Mouse (Mus musculus): ENCODE data around the gene Cipc.

Cipc gene

DNA sequence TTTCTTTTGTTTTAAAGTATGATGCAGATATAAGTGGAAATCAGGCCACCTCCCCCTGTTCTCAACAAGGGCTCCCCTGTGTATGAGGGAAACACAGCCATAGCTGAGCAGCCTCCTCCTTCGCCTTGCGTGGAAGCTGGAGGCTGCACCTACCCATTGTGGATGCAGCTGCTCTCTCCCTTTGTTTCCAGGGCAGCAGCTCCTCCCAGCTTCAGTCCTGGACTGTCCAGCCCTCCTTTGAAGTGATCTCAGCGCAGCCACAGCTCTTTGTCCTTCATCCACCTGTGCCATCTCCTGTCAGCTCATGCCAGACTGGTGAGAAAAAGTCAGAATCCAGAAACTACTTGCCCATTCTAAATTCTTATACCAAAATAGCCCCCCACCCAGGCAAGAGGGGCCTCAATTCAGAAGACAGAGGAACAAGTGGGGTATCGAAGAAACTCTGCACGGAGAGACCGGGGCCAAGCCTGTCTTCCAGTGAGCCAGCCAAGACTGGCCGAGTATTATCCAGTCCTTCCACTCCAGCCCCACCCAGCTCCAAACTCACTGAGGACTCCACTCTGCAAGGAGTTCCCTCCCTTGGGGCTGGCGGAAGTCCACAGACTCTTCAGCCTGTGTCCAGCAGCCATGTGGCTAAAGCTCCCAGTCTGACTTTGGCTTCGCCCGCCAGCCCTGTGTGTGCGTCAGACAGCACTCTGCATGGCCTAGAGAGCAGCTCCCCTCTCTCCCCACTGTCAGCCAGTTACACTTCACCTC is 14.9 kb downstream of the Cipc start:
- no peak for DNase-seq

- DNase-seq: no peak
Observed at GRCm38 (mm10) chr12:86964278-86965057, 17.6 kb downstream of the Cipc start.

DNA sequence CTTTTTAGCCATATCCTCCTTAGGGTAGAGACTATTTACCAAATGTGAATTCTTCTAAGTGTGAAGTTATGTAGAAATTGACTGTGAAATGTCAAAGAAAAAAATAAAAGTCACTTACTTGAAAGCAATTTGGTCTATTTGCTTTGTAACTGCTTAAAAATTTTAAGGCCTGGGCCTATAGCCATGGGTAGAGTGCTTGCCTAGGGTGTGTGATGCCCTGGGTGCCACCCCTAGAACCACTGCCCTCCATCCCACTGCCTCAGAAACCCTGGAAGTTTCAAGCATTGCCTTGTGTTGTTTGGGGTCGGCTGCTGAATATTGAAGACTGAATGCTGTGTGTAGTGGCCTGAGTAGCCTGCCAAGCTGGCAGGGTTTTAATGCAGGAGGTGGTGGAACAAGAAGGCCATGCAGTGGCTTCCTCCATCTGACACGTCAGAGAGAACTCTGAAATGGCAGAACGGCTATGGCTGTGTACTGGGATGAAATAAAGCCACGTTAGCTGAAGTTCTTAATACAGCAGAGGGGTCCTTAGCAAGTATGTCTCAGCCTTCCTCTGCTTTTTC is 18.5 kb downstream of the Cipc start:
- DNase-seq: no peak

DNA sequence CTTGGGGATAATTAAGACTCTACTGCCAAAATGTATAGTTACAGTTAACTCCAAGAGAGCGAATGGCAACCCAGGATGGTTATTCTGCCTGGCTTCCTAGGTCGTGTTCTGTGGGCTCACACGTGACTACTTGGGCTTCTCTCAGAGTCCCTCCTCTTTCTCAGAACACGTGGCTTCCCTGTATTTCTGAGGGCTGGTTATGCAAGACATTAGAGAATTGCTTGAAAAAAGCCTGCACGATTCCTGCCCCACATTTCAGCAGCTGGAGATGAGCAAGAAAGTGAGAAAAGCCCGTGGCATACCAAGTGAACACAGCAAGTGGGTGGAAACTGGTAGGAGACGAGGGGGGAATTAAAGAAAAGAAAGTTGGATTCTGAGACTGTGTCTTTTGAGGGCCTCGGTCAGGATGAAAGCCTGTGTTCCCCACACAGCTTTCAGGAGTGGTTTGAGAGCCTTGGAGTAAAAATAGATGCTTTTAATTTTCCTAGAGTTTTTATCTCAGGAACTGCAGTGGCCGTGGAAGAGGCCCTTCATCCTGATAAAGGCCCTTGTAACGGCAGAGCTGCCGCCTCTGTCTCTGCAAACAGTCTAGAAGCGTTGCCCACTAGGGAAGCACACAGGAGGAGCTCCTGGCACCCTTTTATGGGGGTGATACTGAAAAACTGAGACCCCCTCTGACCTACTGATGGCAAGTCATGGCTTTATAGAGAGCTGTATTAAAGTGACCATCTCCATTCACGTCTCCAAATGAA is 21.8 kb downstream of the Cipc start:
- DNase-seq: no peak

GRCm38 (mm10) chr12:86969220-86969601 is 22.4 kb downstream of the Cipc start:
- DNase-seq: no peak

DNA sequence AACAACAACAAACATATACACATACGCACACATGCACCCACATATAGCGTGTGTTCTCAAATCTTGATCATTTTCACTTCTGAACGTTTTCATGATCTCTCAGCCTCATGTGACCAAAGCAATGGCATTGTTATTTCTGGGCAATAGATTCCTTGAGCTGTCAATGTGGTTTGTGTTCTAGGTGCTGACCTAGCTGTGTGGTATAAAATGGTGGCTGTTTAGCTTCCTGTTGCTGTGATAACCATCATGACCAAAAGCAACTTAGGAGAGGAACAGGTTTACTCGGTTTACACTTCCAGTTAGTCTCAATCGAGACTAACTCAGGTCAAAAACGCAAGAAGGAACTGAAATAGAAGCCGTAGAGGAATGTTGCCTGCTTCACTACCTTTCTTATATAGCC is 24.2 kb downstream of the Cipc start:
- no peak for DNase-seq

DNA sequence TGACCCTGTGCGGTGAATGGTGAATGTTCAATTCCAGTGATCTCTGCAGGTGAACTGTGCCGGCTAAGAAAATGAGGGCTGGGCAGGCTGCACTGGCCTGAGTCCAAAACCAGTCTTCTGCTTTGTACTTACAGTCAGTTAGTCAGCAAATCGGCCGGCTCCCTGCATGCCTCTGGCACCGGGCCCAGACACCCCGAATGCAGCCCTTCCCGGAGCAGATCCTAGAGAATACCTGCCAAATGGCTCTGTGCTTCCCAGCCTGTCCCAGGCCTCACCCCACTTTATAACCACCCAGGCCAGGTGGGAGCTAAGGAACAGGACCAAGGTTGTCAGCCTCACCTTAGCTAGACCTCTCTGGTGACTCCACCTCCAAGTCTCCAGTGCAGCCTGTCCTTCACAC is 26.4 kb downstream of the Cipc start:
- DNase-seq: peak; percentile 77

DNA sequence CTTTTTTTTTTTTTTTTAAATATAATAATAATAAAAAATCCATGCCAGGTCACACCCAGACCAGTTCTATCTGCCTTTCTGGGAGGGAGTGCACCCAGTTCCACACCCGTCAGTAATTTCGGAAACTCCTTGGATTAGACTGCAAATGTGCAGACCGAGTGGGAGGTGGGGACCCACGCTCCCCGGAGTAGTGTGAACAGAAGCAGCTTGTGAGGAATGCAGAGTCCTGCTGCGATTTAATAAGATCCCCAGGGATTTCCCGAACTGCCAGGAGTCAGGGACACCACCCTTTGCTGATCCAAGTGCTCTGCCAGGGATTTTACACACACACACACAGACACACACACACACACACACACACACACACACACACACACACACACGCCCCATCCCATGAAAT is 26.9 kb downstream of the Cipc start:
- DNase-seq: no peak

GRCm38 (mm10) chr12:86974387-86975288 is 27.8 kb downstream of the Cipc start:
- DNase-seq: peak; percentile 75

- no peak for DNase-seq
Observed at GRCm38 (mm10) chr12:86975761-86976160, 28.9 kb downstream of the Cipc start.

- DNase-seq: peak; percentile 5
Observed at GRCm38 (mm10) chr12:86976511-86977168, 29.8 kb downstream of the Cipc start.

DNA sequence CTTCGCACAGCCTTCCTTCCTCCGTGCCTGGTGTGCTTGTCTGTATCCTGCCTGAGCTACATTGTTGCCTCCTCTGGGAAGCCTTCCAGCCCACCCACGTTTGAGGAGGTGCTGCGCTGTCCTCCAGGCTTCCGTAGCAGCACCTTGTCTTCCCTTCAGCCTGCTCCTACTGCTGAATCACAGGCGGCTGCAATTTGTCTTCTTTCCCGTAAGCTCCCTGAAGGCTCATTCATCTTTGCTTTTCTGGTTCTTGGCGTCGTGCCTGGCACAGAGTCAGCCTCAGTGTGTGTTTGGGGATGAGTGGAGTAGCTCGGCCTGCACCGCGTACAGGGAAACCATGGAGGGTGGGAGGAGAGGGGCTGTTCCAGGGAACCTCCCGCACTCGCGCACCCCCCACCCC is 31.0 kb downstream of the Cipc start:
- peak; percentile 67 for DNase-seq

DNA sequence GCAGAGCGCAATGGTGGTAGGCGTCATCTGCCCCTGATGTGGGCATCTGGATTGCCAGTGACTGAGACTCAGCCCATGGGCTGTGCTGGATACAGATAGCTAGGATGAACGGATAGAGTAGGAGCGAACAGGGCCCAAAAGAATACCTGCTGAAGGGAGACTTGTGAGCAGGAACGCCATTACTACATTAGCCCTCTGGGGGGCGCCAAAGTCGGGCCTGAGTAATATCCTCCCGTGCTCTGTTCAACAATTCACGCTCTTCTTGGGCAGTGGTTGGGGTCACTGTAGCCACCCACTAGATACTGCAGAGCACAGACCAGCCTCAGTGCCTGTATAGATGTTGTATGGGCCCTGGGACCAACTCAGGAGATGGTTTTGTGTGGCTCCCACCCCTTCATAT is 34.3 kb downstream of the Cipc start:
- peak; percentile 57 for DNase-seq

DNA sequence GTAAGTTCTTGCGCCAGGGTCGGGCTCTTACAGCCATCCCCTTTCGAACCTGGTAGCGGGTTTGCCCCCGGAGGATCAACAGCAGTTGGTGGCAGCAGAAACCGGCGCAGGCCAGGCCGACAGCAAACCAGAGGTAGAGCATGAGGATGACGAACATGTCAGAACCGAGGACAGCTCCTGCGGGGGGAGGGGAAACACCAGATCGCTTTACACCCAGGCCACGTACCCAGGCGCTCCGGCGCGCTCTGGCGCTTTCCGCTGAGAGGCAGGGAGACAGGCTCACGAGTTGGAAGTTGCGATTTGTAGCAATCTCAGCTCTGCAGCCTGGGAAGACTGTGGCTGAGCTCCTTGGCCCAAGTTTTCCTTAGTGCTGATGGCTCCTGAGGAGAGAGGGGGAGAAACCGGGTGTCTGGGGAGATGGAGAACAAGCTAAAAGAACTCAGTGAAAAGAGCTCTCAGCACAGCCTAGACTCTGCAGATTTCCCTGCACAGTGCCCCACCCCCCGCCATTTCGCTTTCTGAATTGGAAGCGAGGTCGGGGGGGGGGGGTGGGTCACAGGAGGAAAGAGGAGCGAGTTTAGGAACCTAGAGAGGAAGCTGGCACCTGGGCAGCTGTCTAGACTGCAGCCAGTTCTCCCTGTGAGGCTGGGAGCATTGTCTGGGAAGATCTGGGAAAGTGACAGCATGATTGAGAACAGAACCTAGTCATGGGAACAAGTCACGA is 36.8 kb downstream of the Cipc start:
- peak; percentile 69 for DNase-seq

GRCm38 (mm10) chr12:86984194-86984555 is 37.3 kb downstream of the Cipc start:
- DNase-seq: no peak

GRCm38 (mm10) chr12:86986562-86986961 is 39.7 kb downstream of the Cipc start:
- no peak for DNase-seq

DNA sequence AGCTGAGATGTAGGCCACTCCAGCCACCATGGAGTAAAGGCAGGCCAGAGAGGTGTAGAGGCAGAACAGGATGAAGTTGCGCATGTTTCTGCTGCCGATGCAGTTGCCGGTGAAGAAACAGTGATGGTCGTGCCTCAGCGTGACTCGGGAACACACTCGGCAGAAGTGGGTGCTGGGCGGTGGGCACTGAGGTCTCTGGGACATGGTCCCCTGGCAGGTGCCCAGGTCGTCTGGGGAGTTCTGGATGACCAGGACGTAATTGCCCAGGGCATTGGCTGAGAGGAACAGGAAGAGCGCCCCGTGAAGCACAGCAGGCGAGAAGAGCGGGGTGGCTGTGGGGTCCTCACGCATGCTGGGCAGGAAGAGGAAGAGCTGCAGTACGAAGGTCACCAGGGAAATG is 41.4 kb downstream of the Cipc start:
- no peak for DNase-seq

- no peak for DNase-seq
Observed at GRCm38 (mm10) chr12:86989378-86989777, 42.5 kb downstream of the Cipc start.

GRCm38 (mm10) chr12:86989890-86990754 is 43.3 kb downstream of the Cipc start, which contains the start of gene Zdhhc22:
Gene Zdhhc22 (minus strand): TSS chr12:86990430.
- peak; percentile 61 for DNase-seq

- DNase-seq: no peak
Observed at GRCm38 (mm10) chr12:86990755-86991110, 43.9 kb downstream of the Cipc start.
